Mouse (Mus musculus): ENCODE data around the gene 2010111I01Rik. TPM values are rescaled to one million over a fixed set of nuclear protein-coding genes. Genes with fewer than 3 reads are reported as not detected.
A peak's percentile ranks its signal among the peaks of the same experiment; 100 is the strongest.

The 2010111I01Rik gene
- polyA plus RNA-seq, 1 experiment: 144 TPM

DNA sequence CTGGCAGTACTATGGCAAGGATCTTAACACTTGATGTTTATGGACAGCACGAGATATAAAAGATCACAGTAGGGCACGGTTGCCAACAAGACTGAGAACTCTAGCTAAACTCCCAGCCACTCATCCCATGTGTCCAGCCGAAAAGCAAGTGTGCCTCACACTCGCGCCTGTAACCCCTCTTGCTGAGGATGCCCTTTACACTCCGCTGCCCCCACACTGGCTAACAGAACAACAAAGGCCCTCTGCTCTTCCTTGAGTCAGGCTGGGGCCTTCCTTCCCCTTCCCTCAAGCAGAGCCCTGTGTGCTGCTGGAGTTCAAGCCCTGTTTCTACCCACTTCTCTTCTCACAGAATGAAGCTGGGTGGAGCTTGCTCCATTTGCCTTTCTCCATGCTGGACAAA lies 220.3 kb downstream of the 2010111I01Rik start:
- TF ChIP-seq POLR2AphosphoS2 (IDR thresholded peaks at IDR 0.05; ENCODE audit: insufficient read length, low read depth): no peak
- no peak for TF ChIP-seq SRF (IDR thresholded peaks at IDR 0.05; ENCODE audit: control insufficient read depth, insufficient read length, low read depth)
- TF ChIP-seq REST (IDR thresholded peaks at IDR 0.05; ENCODE audit: insufficient read depth, insufficient read length): no peak
- TF ChIP-seq TCF12 (IDR thresholded peaks at IDR 0.05; ENCODE audit: insufficient read depth, poor library complexity, severe bottlenecking): no peak
- no peak for TF ChIP-seq CEBPB (IDR thresholded peaks at IDR 0.05; ENCODE audit: insufficient read depth, poor library complexity, severe bottlenecking)
- TF ChIP-seq E2F4 (IDR thresholded peaks at IDR 0.05; ENCODE audit: insufficient read depth): no peak
- TF ChIP-seq USF1 (IDR thresholded peaks at IDR 0.05; ENCODE audit: low read depth): no peak
- no peak for TF ChIP-seq MYOD1 (IDR thresholded peaks at IDR 0.05; ENCODE audit: control insufficient read depth in 1 of 3, insufficient read length in 2 of 3, low read depth in 2 of 3)
- no peak for TF ChIP-seq POLR2A (IDR thresholded peaks at IDR 0.05; ENCODE audit: insufficient read length, low read depth)
- TF ChIP-seq MAX (IDR thresholded peaks at IDR 0.05; ENCODE audit: low read depth): no peak
- TF ChIP-seq TCF3 (IDR thresholded peaks at IDR 0.05; ENCODE audit: insufficient read length, low read depth): no peak
- no peak for TF ChIP-seq MYOG (IDR thresholded peaks at IDR 0.05; ENCODE audit: control insufficient read depth in 1 of 3, insufficient read depth in 1 of 3, insufficient read length in 2 of 3, low read depth in 2 of 3)
- H3K4me3 ChIP-seq: no peak overlapping the region
- no peaks in the 10 kb centered on the region for H3K79me2 ChIP-seq (ENCODE audit: control insufficient read depth, insufficient read depth)
- no peak overlapping the region for H3ac ChIP-seq (ENCODE audit: control insufficient read depth, insufficient read length)
- no peaks in the 10 kb centered on the region for H3K36me3 ChIP-seq (ENCODE audit: control insufficient read depth, insufficient read depth)
- H3K4me2 ChIP-seq (ENCODE audit: low read depth): no peak overlapping the region
- H3K27me3 ChIP-seq (ENCODE audit: control insufficient read depth, insufficient read depth, insufficient read length): no peaks in the 10 kb centered on the region

DNA sequence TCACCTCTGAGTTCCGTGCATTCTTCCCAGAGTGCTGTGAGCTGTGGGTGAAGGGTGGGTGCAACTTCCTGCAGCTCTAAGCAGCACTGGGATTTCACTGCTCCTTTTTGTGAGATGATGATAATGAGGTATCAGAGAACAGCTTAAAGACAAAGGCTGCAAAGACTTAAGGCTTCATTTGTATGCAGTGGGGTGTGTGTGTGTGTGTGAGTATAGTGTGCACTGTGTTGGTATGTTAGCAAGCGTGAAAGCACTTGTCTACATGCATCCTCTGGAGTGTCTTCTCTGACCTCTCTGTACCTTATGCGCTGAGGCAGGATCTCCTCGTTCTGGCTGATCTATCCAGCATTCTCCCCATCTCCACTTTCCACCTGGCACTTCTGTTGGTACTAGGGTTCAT lies 221.5 kb downstream of the 2010111I01Rik start:
- no peak for TF ChIP-seq SRF (IDR thresholded peaks at IDR 0.05; ENCODE audit: control insufficient read depth, insufficient read length, low read depth)
- no peak for TF ChIP-seq POLR2A (IDR thresholded peaks at IDR 0.05; ENCODE audit: insufficient read length, low read depth)
- no peak for TF ChIP-seq MAX (IDR thresholded peaks at IDR 0.05; ENCODE audit: low read depth)
- no peaks in the 10 kb centered on the region for H3K36me3 ChIP-seq (ENCODE audit: control insufficient read depth, insufficient read depth)
- H3K27me3 ChIP-seq (ENCODE audit: control insufficient read depth, insufficient read depth, insufficient read length): no peaks in the 10 kb centered on the region
- H3K4me3 ChIP-seq: no peak overlapping the region
- no peak overlapping the region for H3K4me2 ChIP-seq (ENCODE audit: low read depth)
- no peaks in the 10 kb centered on the region for H3K79me2 ChIP-seq (ENCODE audit: control insufficient read depth, insufficient read depth)
- no peak overlapping the region for H3ac ChIP-seq (ENCODE audit: control insufficient read depth, insufficient read length)

DNA sequence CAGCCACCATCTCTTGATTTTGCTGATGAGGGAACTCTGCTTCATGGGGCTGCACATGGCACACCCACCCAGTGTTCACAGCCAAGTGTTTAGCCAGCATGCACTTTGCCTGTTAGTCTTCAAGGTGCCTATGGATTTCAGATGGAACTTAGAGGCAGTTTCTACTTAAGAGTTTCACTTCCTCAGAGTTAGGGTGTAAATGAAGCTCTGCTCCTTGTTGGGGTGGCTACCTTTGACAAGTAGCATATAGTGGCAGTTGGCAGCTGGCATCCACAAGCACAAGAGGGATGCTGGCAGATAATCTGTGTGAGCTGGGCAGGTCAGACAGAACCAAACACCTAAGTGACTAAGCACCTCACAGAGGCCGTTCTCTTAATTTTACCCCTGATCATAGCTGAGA lies 221.9 kb downstream of the 2010111I01Rik start:
- TF ChIP-seq MYOG (IDR thresholded peaks at IDR 0.05; ENCODE audit: control insufficient read depth in 1 of 3, insufficient read depth in 1 of 3, insufficient read length in 2 of 3, low read depth in 2 of 3) (no peak), MYOD1 (IDR thresholded peaks at IDR 0.05; ENCODE audit: control insufficient read depth in 1 of 3, insufficient read length in 2 of 3, low read depth in 2 of 3) (no peak), USF1 (IDR thresholded peaks at IDR 0.05; ENCODE audit: low read depth) (no peak), POLR2A (IDR thresholded peaks at IDR 0.05; ENCODE audit: insufficient read length, low read depth) (no peak), E2F4 (IDR thresholded peaks at IDR 0.05; ENCODE audit: insufficient read depth) (no peak), CEBPB (IDR thresholded peaks at IDR 0.05; ENCODE audit: insufficient read depth, poor library complexity, severe bottlenecking) (no peak), TCF3 (IDR thresholded peaks at IDR 0.05; ENCODE audit: insufficient read length, low read depth) (no peak), MAX (IDR thresholded peaks at IDR 0.05; ENCODE audit: low read depth) (no peak), REST (IDR thresholded peaks at IDR 0.05; ENCODE audit: insufficient read depth, insufficient read length) (no peak), POLR2AphosphoS2 (IDR thresholded peaks at IDR 0.05; ENCODE audit: insufficient read length, low read depth) (no peak), TCF12 (IDR thresholded peaks at IDR 0.05; ENCODE audit: insufficient read depth, poor library complexity, severe bottlenecking) (no peak), SRF (IDR thresholded peaks at IDR 0.05; ENCODE audit: control insufficient read depth, insufficient read length, low read depth) (no peak)
- Histone ChIP-seq H3ac (ENCODE audit: control insufficient read depth, insufficient read length) (no peak overlapping the region), H3K36me3 (ENCODE audit: control insufficient read depth, insufficient read depth) (no peaks in the 10 kb centered on the region), H3K4me2 (ENCODE audit: low read depth) (peak overlapping the region; percentile 68), H3K4me3 (no peak overlapping the region), H3K79me2 (ENCODE audit: control insufficient read depth, insufficient read depth) (no peaks in the 10 kb centered on the region), H3K27me3 (ENCODE audit: control insufficient read depth, insufficient read depth, insufficient read length) (no peaks in the 10 kb centered on the region)

DNA sequence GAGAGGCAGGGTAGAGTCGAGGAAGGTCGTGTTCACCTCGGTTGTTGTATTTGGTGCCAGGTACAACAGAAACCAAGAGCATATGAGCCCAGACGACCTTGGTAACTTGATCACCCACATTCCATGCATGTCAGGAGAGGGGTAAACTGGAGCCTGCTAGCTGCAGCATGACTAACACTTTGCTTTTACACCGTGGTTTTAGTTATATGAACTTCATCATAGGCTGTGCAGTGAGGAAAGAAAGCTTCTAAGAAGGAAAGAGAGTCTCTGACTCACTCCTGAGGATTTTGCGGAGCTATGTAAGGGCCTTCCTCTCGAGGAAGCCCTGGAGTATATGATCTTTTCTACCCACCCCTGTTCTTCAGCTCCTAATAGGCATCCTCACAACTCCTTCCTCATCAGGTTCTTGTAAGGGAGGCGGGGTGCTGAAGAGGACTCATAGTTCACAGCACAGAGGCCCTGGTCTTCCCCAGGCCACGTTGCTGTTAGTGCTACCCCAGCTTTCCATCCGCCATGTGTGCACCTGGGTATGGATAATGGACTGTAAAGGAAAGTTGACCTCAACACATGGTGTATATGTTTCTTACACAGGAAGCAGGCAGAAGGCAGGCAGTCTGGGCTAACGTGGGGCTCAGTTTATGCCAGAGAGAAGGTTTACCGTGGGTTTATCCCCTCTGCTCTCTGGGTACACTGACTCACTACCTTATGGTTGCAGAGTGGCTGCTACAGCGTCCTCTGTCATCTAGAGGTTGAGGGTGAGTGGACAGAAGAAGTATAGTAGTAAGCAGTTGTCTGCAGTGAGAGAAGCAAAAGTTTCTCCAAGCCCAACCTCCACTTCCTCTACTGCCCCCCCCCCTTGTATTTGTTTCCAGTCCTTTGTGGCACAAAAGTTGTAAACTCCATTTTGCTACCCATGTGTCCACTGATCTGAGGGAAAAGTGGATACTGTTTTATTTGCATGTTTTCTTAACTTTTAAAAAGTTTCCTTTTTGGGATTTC lies 222.8 kb downstream of the 2010111I01Rik start:
- Histone ChIP-seq H3K36me3 (ENCODE audit: control insufficient read depth, insufficient read depth) (no peaks in the 10 kb centered on the region), H3ac (ENCODE audit: control insufficient read depth, insufficient read length) (no peak overlapping the region), H3K79me2 (ENCODE audit: control insufficient read depth, insufficient read depth) (no peaks in the 10 kb centered on the region), H3K4me2 (ENCODE audit: low read depth) (peak overlapping the region; percentile 68), H3K4me3 (no peak overlapping the region), H3K27me3 (ENCODE audit: control insufficient read depth, insufficient read depth, insufficient read length) (no peaks in the 10 kb centered on the region)
- no peak for TF ChIP-seq SRF (IDR thresholded peaks at IDR 0.05; ENCODE audit: control insufficient read depth, insufficient read length, low read depth)
- TF ChIP-seq CEBPB (IDR thresholded peaks at IDR 0.05; ENCODE audit: insufficient read depth, poor library complexity, severe bottlenecking): 0 out of 2 replicates have a peak, but pooled peaks have one; percentile 50
- TF ChIP-seq E2F4 (IDR thresholded peaks at IDR 0.05; ENCODE audit: insufficient read depth): no peak

DNA sequence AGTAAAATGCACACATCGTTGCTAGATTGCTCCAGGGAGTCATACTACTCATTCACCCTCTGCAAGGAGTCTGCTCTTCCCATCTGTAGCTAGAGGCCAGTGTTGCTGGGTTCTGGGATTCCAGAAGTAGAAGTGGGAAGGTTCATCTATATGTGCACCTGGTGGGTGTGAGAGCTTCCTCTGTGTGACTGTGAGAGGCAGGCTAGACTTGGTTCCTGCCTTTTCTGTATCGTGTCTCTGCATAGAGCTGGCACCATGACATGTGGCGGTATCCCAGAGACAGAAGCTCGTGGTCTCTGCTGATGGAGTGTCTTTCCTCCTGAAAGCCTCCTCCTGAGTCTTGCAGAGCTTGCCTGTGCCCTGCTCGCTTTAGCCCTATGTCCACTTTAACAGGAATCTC lies 223.6 kb downstream of the 2010111I01Rik start:
- no peak for TF ChIP-seq MYOG (IDR thresholded peaks at IDR 0.05; ENCODE audit: control insufficient read depth in 1 of 3, insufficient read depth in 1 of 3, insufficient read length in 2 of 3, low read depth in 2 of 3)
- no peak for TF ChIP-seq SRF (IDR thresholded peaks at IDR 0.05; ENCODE audit: control insufficient read depth, insufficient read length, low read depth)
- TF ChIP-seq MYOD1 (IDR thresholded peaks at IDR 0.05; ENCODE audit: control insufficient read depth in 1 of 3, insufficient read length in 2 of 3, low read depth in 2 of 3): no peak
- no peak for TF ChIP-seq POLR2AphosphoS2 (IDR thresholded peaks at IDR 0.05; ENCODE audit: insufficient read length, low read depth)
- no peak for TF ChIP-seq E2F4 (IDR thresholded peaks at IDR 0.05; ENCODE audit: insufficient read depth)
- no peak for TF ChIP-seq CEBPB (IDR thresholded peaks at IDR 0.05; ENCODE audit: insufficient read depth, poor library complexity, severe bottlenecking)
- TF ChIP-seq REST (IDR thresholded peaks at IDR 0.05; ENCODE audit: insufficient read depth, insufficient read length): no peak
- TF ChIP-seq TCF12 (IDR thresholded peaks at IDR 0.05; ENCODE audit: insufficient read depth, poor library complexity, severe bottlenecking): no peak
- TF ChIP-seq TCF3 (IDR thresholded peaks at IDR 0.05; ENCODE audit: insufficient read length, low read depth): no peak
- TF ChIP-seq POLR2A (IDR thresholded peaks at IDR 0.05; ENCODE audit: insufficient read length, low read depth): no peak
- no peak for TF ChIP-seq USF1 (IDR thresholded peaks at IDR 0.05; ENCODE audit: low read depth)
- no peak for TF ChIP-seq MAX (IDR thresholded peaks at IDR 0.05; ENCODE audit: low read depth)
- H3ac ChIP-seq (ENCODE audit: control insufficient read depth, insufficient read length): no peak overlapping the region
- no peaks in the 10 kb centered on the region for H3K36me3 ChIP-seq (ENCODE audit: control insufficient read depth, insufficient read depth)
- peak overlapping the region; percentile 68 for H3K4me2 ChIP-seq (ENCODE audit: low read depth)
- no peak overlapping the region for H3K4me3 ChIP-seq
- no peaks in the 10 kb centered on the region for H3K27me3 ChIP-seq (ENCODE audit: control insufficient read depth, insufficient read depth, insufficient read length)
- no peaks in the 10 kb centered on the region for H3K79me2 ChIP-seq (ENCODE audit: control insufficient read depth, insufficient read depth)
